Mouse (Mus musculus) heart, adult 2 months (tissue): ENCODE measurements around the gene Hspa12a.

Experiments used
- CTCF ChIP-seq: fragments of 200-600 bp; IDR thresholded peaks from 2 replicates; pipeline ENCODE4 v1.8.1; 2022; ENCODE audit warnings: antibody characterized with exemption, mild to moderate bottlenecking, moderate library complexity
- POLR2A ChIP-seq: fragments of 200-500 bp; IDR thresholded peaks from 2 replicates; pipeline ENCODE4 v1.6.1; 2011; ENCODE audit warnings: mild to moderate bottlenecking, low read depth, low read length, control low read depth; ENCODE audit not compliant: insufficient read depth

DNA sequence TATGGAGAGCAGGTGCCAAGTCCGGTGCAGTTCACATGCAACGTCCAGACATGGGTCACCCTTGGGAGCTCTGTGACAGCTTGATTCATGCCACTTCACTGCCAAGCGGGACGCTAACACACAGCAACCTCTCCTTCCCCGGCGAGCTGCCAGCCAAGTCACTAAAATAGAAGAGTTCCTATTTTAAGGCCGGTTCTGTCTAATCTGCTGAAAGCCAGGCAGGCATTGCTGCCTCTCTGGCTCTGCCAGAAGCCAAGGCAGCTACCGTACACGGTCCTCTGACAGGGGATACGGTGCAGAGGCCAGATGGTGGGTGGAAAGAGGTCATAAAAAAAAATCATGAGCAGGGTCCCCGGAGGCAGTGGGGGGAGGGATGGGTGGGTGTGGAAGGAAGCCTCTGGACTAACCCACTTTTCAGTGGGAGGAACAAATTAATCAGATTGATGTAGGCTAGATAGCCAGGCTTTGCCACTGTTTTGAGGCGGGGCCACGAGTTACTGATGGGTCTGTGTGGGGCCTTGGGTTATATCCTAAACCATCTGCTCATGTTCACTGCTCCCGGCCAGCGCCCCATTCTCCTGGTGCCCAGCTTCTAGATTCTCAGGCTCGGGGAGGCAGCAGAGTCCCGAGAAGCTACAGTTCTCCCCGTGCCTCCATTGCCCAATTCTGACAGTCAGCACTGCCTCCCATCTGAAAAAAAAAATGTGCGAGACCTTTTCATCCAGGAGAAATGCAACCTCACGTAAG, 120.8 kb downstream of the Hspa12a start:
- TF ChIP-seq POLR2A (0 out of 2 replicates have a peak, but pooled peaks have one; percentile 32), CTCF (no peak)
